Mouse (Mus musculus) stomach, postnatal 0 days (tissue): Measurements from ENCODE around the gene Hist1h4b. TPM values are rescaled to one million over a fixed set of nuclear protein-coding genes. Genes with fewer than 3 reads are reported as not detected.

Experiments
- ATAC-seq: fragments of 200-750 bp; cut with Nextera tagmentation; 2 replicates; pipeline ENCODE4 v1.8.0; 2017; ENCODE audit not compliant: low FRiP score, low TSS enrichment
- DNase-seq: peaks from one replicate; pipeline ENCODE4 v3.0.0-alpha.2; 2016; ENCODE audit warnings: low spot score
- H3K27ac ChIP-seq: fragments of 300-500 bp; sonication (generic); replicated peaks from 2 replicates; pipeline ENCODE4 v1.5.1; 2014; ENCODE audit warnings: mild to moderate bottlenecking, control low read depth
- H3K27me3 ChIP-seq: fragments of 300-500 bp; sonication (generic); 2 replicates; pipeline ENCODE4 v1.6.1; 2014; ENCODE audit warnings: low read length; ENCODE audit not compliant: control insufficient read depth, insufficient read depth
- H3K36me3 ChIP-seq: fragments of 300-500 bp; sonication (generic); 2 replicates; pipeline ENCODE4 v1.6.1; 2014; ENCODE audit warnings: low read length, mixed read lengths; ENCODE audit not compliant: control insufficient read depth, insufficient read depth
- H3K4me1 ChIP-seq: fragments of 300-500 bp; sonication (generic); replicated peaks from 2 replicates; pipeline ENCODE4 v1.6.1; 2014; ENCODE audit warnings: antibody characterized with exemption; ENCODE audit not compliant: control insufficient read depth, insufficient read depth
- H3K4me2 ChIP-seq: fragments of 300-500 bp; sonication (generic); replicated peaks from 2 replicates; pipeline ENCODE4 v1.6.1; 2014; ENCODE audit warnings: low read depth, mild to moderate bottlenecking, control low read depth, moderate library complexity
- H3K4me3 ChIP-seq: fragments of 300-500 bp; sonication (generic); 2 replicates; pipeline ENCODE4 v1.5.1; 2014; ENCODE audit warnings: low read depth, low read length, control low read depth
- H3K9ac ChIP-seq: fragments of 300-500 bp; sonication (generic); 2 replicates; pipeline ENCODE4 v1.6.1; 2014; ENCODE audit warnings: mild to moderate bottlenecking, low read length, control low read depth, mixed read lengths
- H3K9me3 ChIP-seq: fragments of 300-500 bp; sonication (generic); 2 replicates; pipeline ENCODE4 v1.6.1; 2016; ENCODE audit warnings: low read length; ENCODE audit not compliant: control insufficient read depth
- CTCF ChIP-seq: IDR thresholded peaks from 2 replicates; pipeline ENCODE4 v1.5.1; 2016; ENCODE audit warnings: antibody characterized with exemption, low read depth, mild to moderate bottlenecking, moderate library complexity
- EP300 ChIP-seq: optimal IDR thresholded peaks from 2 replicates; pipeline ENCODE3; 2016; ENCODE audit warnings: antibody characterized with exemption
- WGBS: fragments of 180-500 bp; shearing (Covaris S2); extraction: QIAGEN DNeasy Blood & Tissue Kit; methylation state at CpG from one replicate; pipeline ENCODE4 v1.1.7; 2014; 5-methylcytosine and 5-hydroxymethylcytosine counted together
- polyA plus RNA-seq: library from polyadenylated mRNA; unstranded; fragments of >200 nt; fragmentation: Nextera tagmentation; extraction: Ambion mirVana; gene quantifications from 2 replicates; pipeline ENCODE4 v1.2.1, GENCODE M21; 2015

Hist1h4b gene
- polyA plus RNA-seq, 1 experiment from 2014 or later = 2.0 TPM

DNA sequence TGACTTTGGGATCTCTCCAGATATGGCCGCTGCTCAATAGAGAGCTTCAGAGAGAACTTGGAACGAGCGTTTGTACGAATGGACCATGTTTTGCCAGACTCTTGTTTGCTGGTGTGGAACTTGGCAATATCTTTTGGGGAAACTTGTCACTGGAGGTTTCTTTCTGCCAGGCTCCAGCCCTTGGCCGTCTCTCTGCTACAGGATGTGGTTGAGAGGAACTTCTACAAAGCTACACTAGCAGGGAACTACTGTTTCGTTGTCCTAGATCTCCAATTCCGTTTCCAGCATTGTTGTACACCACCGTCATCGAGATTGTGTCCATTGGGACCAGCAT is 27.7 kb upstream of the Hist1h4b start:
- WGBS = 91% methylated on average over 9 of the region's 9 CpGs
- Histone ChIP-seq H3K4me2 (no peak overlapping the region), H3K27ac (no peak overlapping the region), H3K9ac (no peak overlapping the region), H3K27me3 (no peaks in the 10 kb centered on the region), H3K9me3 (no peaks in the 10 kb centered on the region), H3K4me3 (no peak overlapping the region), H3K4me1 (no peaks in the 10 kb centered on the region), H3K36me3 (no peaks in the 10 kb centered on the region)
- DNase-seq = no peak
- no peak for ATAC-seq
- no peak for TF ChIP-seq CTCF
- no peak for TF ChIP-seq EP300

DNA sequence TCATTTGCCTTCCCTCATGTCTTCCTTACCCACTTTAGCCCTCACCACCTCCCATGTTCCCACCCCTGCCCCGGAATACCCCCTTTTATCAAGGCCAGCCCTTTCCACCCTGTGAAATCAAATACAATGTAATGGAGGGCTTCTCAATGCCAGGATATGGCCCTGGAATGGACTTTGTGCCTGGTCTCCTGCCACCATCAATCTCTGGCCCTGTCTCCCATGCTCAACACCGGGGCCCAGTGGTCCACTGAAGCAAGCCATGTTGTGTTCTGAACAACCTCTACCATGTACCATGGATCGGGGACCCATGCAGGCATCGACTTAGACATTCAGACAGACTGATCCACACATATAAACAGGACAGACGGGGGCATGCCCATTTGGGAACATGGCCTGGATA is 27.1 kb upstream of the Hist1h4b start:
- H3K27ac ChIP-seq = no peak overlapping the region
- H3K9ac ChIP-seq = no peak overlapping the region
- WGBS = 90% methylated on average over 5 of the region's 5 CpGs
- TF ChIP-seq CTCF = no peak
- no peak for TF ChIP-seq EP300
- H3K36me3 ChIP-seq = no peaks in the 10 kb centered on the region
- H3K4me1 ChIP-seq = no peaks in the 10 kb centered on the region
- H3K4me2 ChIP-seq = no peak overlapping the region
- ATAC-seq (no peak), DNase-seq (no peak)
- H3K9me3 ChIP-seq = no peaks in the 10 kb centered on the region
- no peaks in the 10 kb centered on the region for H3K27me3 ChIP-seq
- no peak overlapping the region for H3K4me3 ChIP-seq

DNA sequence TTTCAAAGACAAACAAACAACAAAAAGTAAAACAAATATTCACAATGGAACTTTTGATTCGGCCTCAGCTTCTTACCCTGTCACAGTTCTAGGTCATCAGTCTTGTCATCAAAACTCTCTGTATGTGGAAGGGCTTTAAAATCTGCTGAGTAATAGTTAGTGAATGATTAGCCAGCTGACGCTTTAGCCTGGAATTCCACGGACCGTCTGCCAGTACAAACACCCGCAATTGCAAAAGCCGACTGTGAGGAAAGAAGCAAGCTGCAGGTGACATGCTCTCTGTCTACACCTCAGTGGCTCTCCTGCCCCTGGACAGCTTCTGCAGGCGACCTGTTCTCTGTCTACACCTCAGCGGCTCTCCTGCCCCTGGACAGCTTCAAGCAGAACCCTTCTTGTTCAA is 26.3 kb upstream of the Hist1h4b start:
- H3K4me1 ChIP-seq = no peaks in the 10 kb centered on the region
- peak; percentile 62 for DNase-seq
- WGBS = 19% methylated on average over 8 of the region's 8 CpGs

DNA sequence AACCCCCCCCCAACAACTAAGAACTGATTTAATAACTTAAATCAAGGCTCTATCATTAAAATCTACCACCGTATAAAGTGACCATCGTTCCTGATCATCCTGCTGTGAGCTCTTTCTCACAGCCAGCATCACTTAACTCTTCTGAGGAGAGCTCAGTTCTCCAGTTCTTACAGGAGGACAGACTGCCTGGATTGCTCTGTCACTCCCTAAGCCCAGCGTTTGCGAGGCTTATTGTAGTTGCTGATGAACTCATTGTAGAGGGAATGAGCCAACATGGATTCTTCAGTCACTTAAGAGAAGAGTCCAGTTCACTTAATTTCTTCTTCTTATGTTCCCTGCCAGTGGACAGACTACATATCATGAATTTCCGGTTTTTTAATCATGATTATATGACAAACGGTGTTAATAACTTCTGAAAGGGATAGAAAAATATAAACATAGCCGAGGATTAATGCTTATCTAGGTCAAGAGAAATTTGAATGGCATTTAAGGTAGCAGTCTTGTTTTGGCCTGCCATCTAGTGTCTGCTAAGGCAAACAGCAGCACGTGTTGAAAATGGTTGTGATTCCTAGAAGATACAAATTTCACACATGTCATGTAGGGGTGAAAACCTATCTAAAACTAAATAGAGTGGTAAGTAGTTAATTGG is 24.5 kb upstream of the Hist1h4b start:
- 23% methylated on average over 8 of the region's 8 CpGs for WGBS
- H3K4me1 ChIP-seq = no peaks in the 10 kb centered on the region
- no peak overlapping the region for H3K4me3 ChIP-seq
- DNase-seq = no peak
- H3K27ac ChIP-seq = no peak overlapping the region
- no peak for ATAC-seq
- TF ChIP-seq CTCF (peak; percentile 94), EP300 (no peak)
- H3K4me2 ChIP-seq = no peak overlapping the region
- no peaks in the 10 kb centered on the region for H3K36me3 ChIP-seq
- H3K9me3 ChIP-seq = no peaks in the 10 kb centered on the region
- H3K27me3 ChIP-seq = no peaks in the 10 kb centered on the region
- no peak overlapping the region for H3K9ac ChIP-seq

More for the DNA sequence above, 26.3 kb upstream of the Hist1h4b start:
- H3K27me3 ChIP-seq = no peaks in the 10 kb centered on the region
- H3K9ac ChIP-seq = no peak overlapping the region
- H3K9me3 ChIP-seq = no peaks in the 10 kb centered on the region
- TF ChIP-seq EP300 = no peak
- no peak for TF ChIP-seq CTCF
- H3K4me3 ChIP-seq = no peak overlapping the region
- no peak overlapping the region for H3K27ac ChIP-seq
- no peaks in the 10 kb centered on the region for H3K36me3 ChIP-seq
- peak; percentile 87 for ATAC-seq
- no peak overlapping the region for H3K4me2 ChIP-seq

DNA sequence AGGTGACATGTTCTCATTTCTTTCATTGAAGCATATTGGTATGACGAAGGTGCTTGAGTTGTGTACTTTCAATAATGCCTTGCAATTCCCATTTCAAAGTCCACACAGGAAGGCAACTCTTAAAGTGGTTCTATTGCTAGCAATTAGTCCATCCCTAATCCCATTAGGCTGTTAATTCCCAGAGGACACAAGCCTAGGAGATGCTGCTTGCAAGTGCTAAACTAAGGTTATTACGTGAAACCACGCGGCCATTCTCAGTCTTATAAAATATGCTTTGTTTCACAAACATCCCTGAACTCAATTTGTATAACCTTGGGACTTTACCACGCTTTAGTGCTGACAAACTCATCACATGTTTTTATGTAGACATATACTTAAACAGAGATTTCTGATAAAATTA is 19.7 kb upstream of the Hist1h4b start:
- H3K36me3 ChIP-seq = no peaks in the 10 kb centered on the region
- no peak for ATAC-seq
- H3K27me3 ChIP-seq = no peaks in the 10 kb centered on the region
- WGBS = 91% methylated on average over 5 of the region's 5 CpGs
- no peaks in the 10 kb centered on the region for H3K4me1 ChIP-seq
- H3K9me3 ChIP-seq = no peaks in the 10 kb centered on the region
- TF ChIP-seq CTCF (no peak), EP300 (no peak)
- H3K4me2 ChIP-seq = no peak overlapping the region
- no peak overlapping the region for H3K9ac ChIP-seq
- no peak overlapping the region for H3K27ac ChIP-seq
- no peak for DNase-seq
- no peak overlapping the region for H3K4me3 ChIP-seq

DNA sequence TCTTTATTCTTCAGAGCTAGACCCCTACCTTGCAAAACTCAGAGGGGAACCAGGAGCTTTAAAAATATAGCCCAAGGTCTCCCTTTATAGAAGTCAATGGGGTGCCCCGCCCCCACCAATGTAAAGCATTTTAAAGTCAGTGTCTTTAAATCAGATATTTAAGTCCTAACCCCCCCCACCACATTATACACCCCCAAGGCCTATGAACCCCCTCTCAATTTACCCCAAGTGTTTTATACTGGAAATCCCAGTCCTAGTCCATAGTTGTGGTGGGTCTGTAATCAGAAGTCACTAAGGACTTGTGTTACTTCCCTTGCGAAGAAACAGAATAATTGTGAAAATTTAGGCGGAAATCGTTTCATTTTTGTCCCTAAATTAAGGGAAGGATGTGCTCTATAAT is 18.8 kb upstream of the Hist1h4b start:
- ATAC-seq (no peak), DNase-seq (no peak)
- peak overlapping the region; percentile 84 for H3K4me2 ChIP-seq
- no peaks in the 10 kb centered on the region for H3K4me1 ChIP-seq
- H3K27me3 ChIP-seq = no peaks in the 10 kb centered on the region
- TF ChIP-seq CTCF (no peak), EP300 (no peak)
- peak overlapping the region; percentile 96 for H3K27ac ChIP-seq
- 25% methylated on average over 4 of the region's 4 CpGs for WGBS
- H3K4me3 ChIP-seq = peak overlapping the region; percentile 55
- no peaks in the 10 kb centered on the region for H3K9me3 ChIP-seq
- no peaks in the 10 kb centered on the region for H3K36me3 ChIP-seq
- H3K9ac ChIP-seq = peak overlapping the region; percentile 59
